Mouse (Mus musculus): Measurements from ENCODE around the gene Rpl34. TPM values are rescaled to one million over a fixed set of nuclear protein-coding genes. Genes with fewer than 3 reads are reported as not detected.

The Rpl34 gene
- polyA plus RNA-seq (2015; fragmentation: Nextera tagmentation; extraction: Ambion mirVana): 646 and 703 TPM in 2 replicates

- no peaks in the 10 kb centered on the region; the same call in 1 of the 2 replicates for H3K27me3 ChIP-seq
- peak within 1 kb of the TSS; percentile 98 for H3K9ac ChIP-seq (replicated peaks)
- H3K27ac ChIP-seq: peak within 1 kb of the TSS; percentile 92
- peak within 1 kb of the TSS; percentile 91 for H3K4me2 ChIP-seq (replicated peaks)
- peak within 1 kb of the TSS; percentile 98 for H3K4me3 ChIP-seq (replicated peaks)
- H3K9me3 ChIP-seq: no peaks in the 10 kb centered on the region
- under 1% methylated on average over 45 of the region's 45 CpGs for WGBS
- H3K36me3 ChIP-seq: peaks cover 38% of the 10 kb centered on the region
- peaks cover 26% of the 10 kb centered on the region for H3K4me1 ChIP-seq (replicated peaks)
- ATAC-seq: peak; percentile 99
Observed at GRCm38 (mm10) chr3:130730189-130730653, at the start of gene Rpl34. Rpl34 (minus strand) TSS chr3:130730398.

DNA sequence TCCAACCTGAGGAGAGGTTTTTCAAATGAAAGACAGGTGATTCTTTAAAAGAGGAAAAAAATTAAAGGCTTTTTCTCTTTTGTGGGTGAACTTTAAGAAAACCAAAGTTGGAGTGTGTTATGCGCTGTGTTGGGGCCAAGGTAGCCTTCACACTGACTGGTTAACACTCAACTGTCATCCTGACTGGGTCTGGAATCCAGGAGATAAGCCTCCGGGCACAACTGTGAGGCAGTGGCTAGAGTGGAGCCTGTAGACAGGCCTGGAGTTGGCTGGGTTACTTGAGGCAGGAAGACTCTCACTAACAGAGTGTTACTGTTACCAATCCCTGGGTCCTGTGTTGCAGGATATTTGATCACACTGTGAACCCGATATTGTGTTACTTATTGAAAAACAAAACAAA lies 38.0 kb upstream of the Rpl34 start:
- Histone ChIP-seq H3K4me2 (replicated peaks) (no peak overlapping the region), H3K9ac (replicated peaks) (no peak overlapping the region), H3K4me1 (replicated peaks) (no peaks in the 10 kb centered on the region), H3K36me3 (no peaks in the 10 kb centered on the region), H3K27me3 (no peaks in the 10 kb centered on the region), H3K9me3 (no peaks in the 10 kb centered on the region), H3K27ac (no peak overlapping the region), H3K4me3 (replicated peaks) (no peak overlapping the region)
- WGBS: 91% methylated on average over 3 of the region's 3 CpGs
- no peak for ATAC-seq

- 94% methylated on average over 5 of the region's 5 CpGs for WGBS
- Histone ChIP-seq H3K4me3 (replicated peaks) (no peak overlapping the region), H3K9ac (replicated peaks) (no peak overlapping the region), H3K27me3 (no peaks in the 10 kb centered on the region), H3K27ac (no peak overlapping the region), H3K9me3 (no peaks in the 10 kb centered on the region), H3K36me3 (no peaks in the 10 kb centered on the region), H3K4me2 (replicated peaks) (no peak overlapping the region), H3K4me1 (replicated peaks) (peaks cover 7% of the 10 kb centered on the region; the same call in 1 of the 2 replicates)
- ATAC-seq: no peak
Observed at GRCm38 (mm10) chr3:130764091-130764490, 33.9 kb upstream of the Rpl34 start.

- WGBS: 56% methylated on average over 24 of the region's 24 CpGs
- Histone ChIP-seq H3K4me3 (replicated peaks) (no peak overlapping the region), H3K9ac (replicated peaks) (no peak overlapping the region), H3K9me3 (no peaks in the 10 kb centered on the region), H3K4me1 (replicated peaks) (peaks cover 30% of the 10 kb centered on the region), H3K4me2 (replicated peaks) (no peak overlapping the region), H3K27me3 (no peaks in the 10 kb centered on the region), H3K36me3 (no peaks in the 10 kb centered on the region), H3K27ac (peak overlapping the region; percentile 3; the same call in 1 of the 2 replicates)
- no peak for ATAC-seq
Observed at GRCm38 (mm10) chr3:130760711-130761435, 30.7 kb upstream of the Rpl34 start.

DNA sequence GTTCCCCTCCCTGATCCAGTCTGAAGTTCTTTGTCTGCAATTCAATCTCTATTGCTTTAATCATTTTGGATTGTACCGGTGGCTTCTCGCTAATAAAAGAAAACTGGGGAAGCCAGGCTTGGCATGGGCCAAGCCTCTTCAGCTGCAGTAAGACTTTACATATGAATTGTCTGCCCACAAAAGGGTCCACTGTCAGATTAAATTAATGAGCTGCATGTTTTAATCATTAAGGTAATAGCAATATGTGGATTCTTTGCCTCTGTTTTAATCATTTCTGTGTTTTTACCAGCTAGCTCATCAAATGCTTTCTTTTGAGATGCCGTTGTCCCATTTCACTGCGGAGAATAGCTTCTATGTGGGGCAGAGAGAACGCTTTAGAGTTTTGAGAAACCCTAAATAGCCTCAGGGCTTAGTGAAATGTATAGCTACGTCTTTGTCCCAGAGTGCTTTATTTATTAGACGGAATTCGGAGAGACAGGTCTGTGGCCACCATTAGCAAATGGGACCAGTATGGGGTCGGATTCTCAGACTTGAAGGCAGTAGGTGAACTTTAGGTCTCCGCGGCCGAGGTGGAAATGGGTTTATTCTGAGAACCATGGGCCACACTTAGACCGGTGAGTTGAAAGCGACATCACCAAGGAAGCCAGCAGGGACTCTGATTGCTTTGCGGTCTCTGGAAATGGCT lies 28.1 kb upstream of the Rpl34 start:
- H3K27me3 ChIP-seq: no peaks in the 10 kb centered on the region
- H3K9ac ChIP-seq (replicated peaks): no peak overlapping the region
- 27% methylated on average over 15 of the region's 15 CpGs for WGBS
- peak overlapping the region; percentile 68 for H3K27ac ChIP-seq
- no peaks in the 10 kb centered on the region for H3K36me3 ChIP-seq
- peak; percentile 77 for ATAC-seq
- no peak overlapping the region for H3K4me3 ChIP-seq (replicated peaks)
- peaks cover 30% of the 10 kb centered on the region for H3K4me1 ChIP-seq (replicated peaks)
- H3K9me3 ChIP-seq: no peaks in the 10 kb centered on the region
- peak overlapping the region; percentile 12 for H3K4me2 ChIP-seq (replicated peaks)

GRCm38 (mm10) chr3:130757117-130757852 lies 27.1 kb upstream of the Rpl34 start:
- H3K36me3 ChIP-seq: no peaks in the 10 kb centered on the region

DNA sequence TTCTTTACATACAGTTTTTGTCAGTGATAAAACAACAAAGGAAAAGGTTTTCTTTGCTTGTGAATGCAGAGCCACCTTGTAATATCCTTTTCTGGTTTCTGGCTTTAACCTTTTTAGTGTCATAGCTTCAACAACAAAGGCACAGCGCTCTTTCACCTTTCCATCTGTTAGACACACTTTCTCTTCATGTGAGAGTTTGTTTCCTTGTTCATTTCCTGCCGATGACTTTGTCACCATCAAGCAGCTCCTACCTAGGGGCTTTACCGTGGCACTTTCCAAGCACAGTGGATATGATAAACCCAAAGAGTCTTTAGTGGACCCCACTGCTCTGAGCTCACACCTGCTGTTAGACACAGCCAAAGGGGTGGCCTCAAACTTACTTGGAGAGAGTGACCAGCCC lies 19.0 kb upstream of the Rpl34 start:
- no peak overlapping the region for H3K4me3 ChIP-seq (replicated peaks)
- no peak overlapping the region for H3K4me2 ChIP-seq (replicated peaks)
- peaks cover 17% of the 10 kb centered on the region for H3K4me1 ChIP-seq (replicated peaks)
- H3K9me3 ChIP-seq: peaks cover 9% of the 10 kb centered on the region; the same call in 1 of the 2 replicates
- 86% methylated on average over 3 of the region's 3 CpGs for WGBS
- H3K27ac ChIP-seq: no peak overlapping the region
- no peak overlapping the region for H3K9ac ChIP-seq (replicated peaks)
- H3K27me3 ChIP-seq: no peaks in the 10 kb centered on the region
- ATAC-seq: no peak
- no peaks in the 10 kb centered on the region for H3K36me3 ChIP-seq

More at GRCm38 (mm10) chr3:130757117-130757852, 27.1 kb upstream of the Rpl34 start:
- Histone ChIP-seq H3K4me2 (replicated peaks) (peak overlapping the region; percentile 12), H3K9ac (replicated peaks) (no peak overlapping the region), H3K4me1 (replicated peaks) (peaks cover 30% of the 10 kb centered on the region), H3K27ac (peak overlapping the region; percentile 68), H3K27me3 (no peaks in the 10 kb centered on the region), H3K9me3 (no peaks in the 10 kb centered on the region), H3K4me3 (replicated peaks) (no peak overlapping the region)
- WGBS: 67% methylated on average over 8 of the region's 8 CpGs
- peak; percentile 57; the same call in 1 of the 2 replicates for ATAC-seq

- WGBS: 15% methylated on average over 10 of the region's 10 CpGs
- H3K4me3 ChIP-seq (replicated peaks): no peak overlapping the region
- H3K27me3 ChIP-seq: no peaks in the 10 kb centered on the region
- H3K4me2 ChIP-seq (replicated peaks): no peak overlapping the region
- H3K36me3 ChIP-seq: no peaks in the 10 kb centered on the region
- 0 out of 2 replicates have a peak, but pooled peaks have one; percentile 53 for ATAC-seq
- peaks cover 17% of the 10 kb centered on the region for H3K4me1 ChIP-seq (replicated peaks)
- no peak overlapping the region for H3K9ac ChIP-seq (replicated peaks)
- H3K9me3 ChIP-seq: peaks cover 9% of the 10 kb centered on the region; the same call in 1 of the 2 replicates
- peak overlapping the region; percentile 77 for H3K27ac ChIP-seq
Observed at GRCm38 (mm10) chr3:130746673-130747619, 16.7 kb upstream of the Rpl34 start.

GRCm38 (mm10) chr3:130737652-130738361 lies 7.6 kb upstream of the Rpl34 start:
- H3K27ac ChIP-seq: peak overlapping the region; percentile 9; the same call in 1 of the 2 replicates
- H3K36me3 ChIP-seq: no peaks in the 10 kb centered on the region
- ATAC-seq: peak; percentile 76
- WGBS: 39% methylated on average over 21 of the region's 21 CpGs
- no peaks in the 10 kb centered on the region for H3K9me3 ChIP-seq
- H3K27me3 ChIP-seq: no peaks in the 10 kb centered on the region; the same call in 1 of the 2 replicates
- H3K4me1 ChIP-seq (replicated peaks): peaks cover 9% of the 10 kb centered on the region
- H3K4me3 ChIP-seq (replicated peaks): no peak overlapping the region
- no peak overlapping the region for H3K9ac ChIP-seq (replicated peaks)
- peak overlapping the region; percentile 5; the same call in 1 of the 2 replicates for H3K4me2 ChIP-seq (replicated peaks)

DNA sequence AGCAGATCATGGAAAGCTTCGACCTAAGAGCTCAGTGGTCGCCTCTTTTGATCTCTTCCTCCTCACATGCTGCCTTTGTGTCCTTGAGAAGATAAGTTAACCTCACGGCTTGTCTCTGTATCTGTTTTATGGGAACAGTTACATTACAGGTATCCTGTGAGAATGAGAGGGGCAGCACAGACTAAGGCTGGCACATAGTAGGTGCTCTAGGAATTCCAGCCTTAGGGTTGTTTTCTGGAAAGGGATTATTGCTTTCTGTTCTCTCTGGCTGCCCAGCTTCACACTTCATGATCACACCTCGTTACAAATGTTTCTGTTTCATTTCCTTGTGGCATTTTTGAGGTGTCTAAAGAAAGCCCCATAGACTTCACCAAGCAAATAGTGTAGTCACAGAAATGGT lies 6.6 kb upstream of the Rpl34 start:
- Histone ChIP-seq H3K9ac (replicated peaks) (no peak overlapping the region), H3K4me1 (replicated peaks) (peaks cover 9% of the 10 kb centered on the region), H3K4me2 (replicated peaks) (no peak overlapping the region), H3K9me3 (no peaks in the 10 kb centered on the region), H3K27ac (peak overlapping the region; percentile 46), H3K27me3 (no peaks in the 10 kb centered on the region; the same call in 1 of the 2 replicates), H3K4me3 (replicated peaks) (no peak overlapping the region), H3K36me3 (no peaks in the 10 kb centered on the region)
- WGBS: 55% methylated on average over 4 of the region's 4 CpGs
- no peak for ATAC-seq

All from midbrain, embryonic 13.5 days (tissue).